Mouse (Mus musculus): ENCODE data around the gene Nlrp6. TPM values are rescaled to one million over a fixed set of nuclear protein-coding genes. Genes with fewer than 3 reads are reported as not detected.

The Nlrp6 gene
- polyA plus RNA-seq (2017; shearing (Covaris generic)): not detected

GRCm38 (mm10) chr7:140920418-140921029 lies at the start of gene Nlrp6:
Gene Nlrp6, plus strand, starts transcription at chr7:140920902.

GRCm38 (mm10) chr7:140881696-140882468 lies 38.8 kb upstream of the Nlrp6 start, which contains the start of the genes Psmd13 and Sirt3:
Gene Psmd13, plus strand, starts transcription at chr7:140881968.
Gene Sirt3, minus strand, starts transcription at chr7:140882309.

GRCm38 (mm10) chr7:140900220-140900619 lies 20.5 kb upstream of the Nlrp6 start, which contains the start of gene Cox8b:
Gene Cox8b, minus strand, starts transcription at chr7:140900446.

GRCm38 (mm10) chr7:140941222-140942051 lies 20.7 kb downstream of the Nlrp6 start, which contains the start of gene Pgghg:
Gene Pgghg, plus strand, starts transcription at chr7:140941391.

GRCm38 (mm10) chr7:140949824-140950530 lies 29.3 kb downstream of the Nlrp6 start, which contains the start of gene Ifitm5:
Gene Ifitm5, minus strand, starts transcription at chr7:140950291.

GRCm38 (mm10) chr7:140955758-140956555 lies 35.3 kb downstream of the Nlrp6 start, which contains the start of the genes Gm45717 and Ifitm2:
Gene Gm45717, minus strand, starts transcription at chr7:140955937.
Gene Ifitm2, minus strand, starts transcription at chr7:140955987.

GRCm38 (mm10) chr7:140966921-140967320 lies 46.2 kb downstream of the Nlrp6 start, which contains the start of gene Ifitm1:
Gene Ifitm1, plus strand, starts transcription at chr7:140967221.

Other genes starting within 250 kb of the Nlrp6 start
- gene Olfr45, start 239.0 kb upstream of the Nlrp6 start, polyA plus RNA-seq (2017; shearing (Covaris generic)): 0.09 TPM
- gene Olfr541, start 223.6 kb upstream of the Nlrp6 start, polyA plus RNA-seq (2017; shearing (Covaris generic)): not detected
- gene Cyp2e1, start 157.2 kb upstream of the Nlrp6 start, polyA plus RNA-seq (2017; shearing (Covaris generic)): not detected
- 0.18 TPM for gene Syce1, start 133.1 kb upstream of the Nlrp6 start, polyA plus RNA-seq (2017; shearing (Covaris generic))
- gene Zfp941, start 98.7 kb upstream of the Nlrp6 start, polyA plus RNA-seq (2017; shearing (Covaris generic)): 0.23 TPM
- gene Urah, start 85.9 kb upstream of the Nlrp6 start, polyA plus RNA-seq (2017; shearing (Covaris generic)): not detected
- gene Scgb1c1, start 75.4 kb upstream of the Nlrp6 start, polyA plus RNA-seq (2017; shearing (Covaris generic)): not detected
- gene Odf3, start 73.1 kb upstream of the Nlrp6 start, polyA plus RNA-seq (2017; shearing (Covaris generic)): not detected
- gene Gm45785, start 64.6 kb upstream of the Nlrp6 start, polyA plus RNA-seq (2017; shearing (Covaris generic)): not detected
- gene Ric8a, start 63.9 kb upstream of the Nlrp6 start, polyA plus RNA-seq (2017; shearing (Covaris generic)): 138 TPM
- 52.1 TPM for gene Bet1l, start 63.3 kb upstream of the Nlrp6 start, polyA plus RNA-seq (2017; shearing (Covaris generic))
- gene Psmd13, start 38.9 kb upstream of the Nlrp6 start, polyA plus RNA-seq (2017; shearing (Covaris generic)): 226 TPM
- gene Sirt3, start 38.6 kb upstream of the Nlrp6 start, polyA plus RNA-seq (2017; shearing (Covaris generic)): 10.2 TPM
- gene Cox8b, start 20.5 kb upstream of the Nlrp6 start, polyA plus RNA-seq (2017; shearing (Covaris generic)): not detected
- 39.5 TPM for gene Pgghg, start 20.5 kb downstream of the Nlrp6 start, polyA plus RNA-seq (2017; shearing (Covaris generic))
- gene Ifitm5, start 29.4 kb downstream of the Nlrp6 start, polyA plus RNA-seq (2017; shearing (Covaris generic)): 0.73 TPM
- not detected for gene Gm45717, start 35.0 kb downstream of the Nlrp6 start, polyA plus RNA-seq (2017; shearing (Covaris generic))
- 27.5 TPM for gene Ifitm2, start 35.1 kb downstream of the Nlrp6 start, polyA plus RNA-seq (2017; shearing (Covaris generic))
- gene Ifitm1, start 46.3 kb downstream of the Nlrp6 start, polyA plus RNA-seq (2017; shearing (Covaris generic)): not detected
- 16.4 TPM for gene Ifitm3, start 89.9 kb downstream of the Nlrp6 start, polyA plus RNA-seq (2017; shearing (Covaris generic))
- not detected for gene Ifitm6, start 97.0 kb downstream of the Nlrp6 start, polyA plus RNA-seq (2017; shearing (Covaris generic))
- gene Gm17387, start 108.2 kb downstream of the Nlrp6 start, polyA plus RNA-seq (2017; shearing (Covaris generic)): not detected
- 13.8 TPM for gene B4galnt4, start 140.2 kb downstream of the Nlrp6 start, polyA plus RNA-seq (2017; shearing (Covaris generic))
- gene Pkp3, start 157.3 kb downstream of the Nlrp6 start, polyA plus RNA-seq (2017; shearing (Covaris generic)): 330 TPM
- gene Sigirr, start 179.7 kb downstream of the Nlrp6 start, polyA plus RNA-seq (2017; shearing (Covaris generic)): 240 TPM
- 0.54 TPM for gene Ano9, start 196.9 kb downstream of the Nlrp6 start, polyA plus RNA-seq (2017; shearing (Covaris generic))
- gene Ptdss2, start 201.5 kb downstream of the Nlrp6 start, polyA plus RNA-seq (2017; shearing (Covaris generic)): 17.4 TPM